Mouse (Mus musculus): ENCODE results near the gene Lsamp. TPM values are rescaled to one million over a fixed set of nuclear protein-coding genes. Genes with fewer than 3 reads are reported as not detected.

Gene Lsamp
- polyA plus RNA-seq, 1 experiment from 2014 or later, result 0.72 TPM

GRCm38 (mm10) chr16:41532661-41533551 is 1548.7 kb downstream of the Lsamp start:
- DNase-seq (ENCODE audit: low spot score), result no peak

GRCm38 (mm10) chr16:41533686-41534085 is 1549.5 kb downstream of the Lsamp start:
- no peak for DNase-seq (ENCODE audit: low spot score)

GRCm38 (mm10) chr16:41535806-41536205 is 1551.6 kb downstream of the Lsamp start:
- no peak for DNase-seq (ENCODE audit: low spot score)

- no peak for DNase-seq (ENCODE audit: low spot score)
Observed at GRCm38 (mm10) chr16:41542641-41543040, 1558.5 kb downstream of the Lsamp start.

- no peak for DNase-seq (ENCODE audit: low spot score)
Observed at GRCm38 (mm10) chr16:41551164-41551563, 1567.0 kb downstream of the Lsamp start.

GRCm38 (mm10) chr16:41551851-41552262 is 1567.7 kb downstream of the Lsamp start:
- DNase-seq (ENCODE audit: low spot score), result no peak

GRCm38 (mm10) chr16:41557104-41557503 is 1572.9 kb downstream of the Lsamp start:
- no peak for DNase-seq (ENCODE audit: low spot score)

- DNase-seq (ENCODE audit: low spot score), result no peak
Observed at GRCm38 (mm10) chr16:41565233-41565632, 1581.1 kb downstream of the Lsamp start.

GRCm38 (mm10) chr16:41588675-41589301 is 1604.6 kb downstream of the Lsamp start:
- no peak for DNase-seq (ENCODE audit: low spot score)

- DNase-seq (ENCODE audit: low spot score), result no peak
Observed at GRCm38 (mm10) chr16:41612229-41612628, 1628.1 kb downstream of the Lsamp start.

- DNase-seq (ENCODE audit: low spot score), result no peak
Observed at GRCm38 (mm10) chr16:41623871-41624270, 1639.7 kb downstream of the Lsamp start.

GRCm38 (mm10) chr16:41633898-41634297 is 1649.7 kb downstream of the Lsamp start:
- DNase-seq (ENCODE audit: low spot score), result no peak

- no peak for DNase-seq (ENCODE audit: low spot score)
Observed at GRCm38 (mm10) chr16:41640876-41641275, 1656.7 kb downstream of the Lsamp start.

- no peak for DNase-seq (ENCODE audit: low spot score)
Observed at GRCm38 (mm10) chr16:41653261-41653660, 1669.1 kb downstream of the Lsamp start.

- no peak for DNase-seq (ENCODE audit: low spot score)
Observed at GRCm38 (mm10) chr16:41674316-41675038, 1690.3 kb downstream of the Lsamp start.

GRCm38 (mm10) chr16:41675774-41676173 is 1691.6 kb downstream of the Lsamp start:
- no peak for DNase-seq (ENCODE audit: low spot score)

GRCm38 (mm10) chr16:41692435-41692834 is 1708.3 kb downstream of the Lsamp start:
- DNase-seq (ENCODE audit: low spot score), result no peak

GRCm38 (mm10) chr16:41701790-41702428 is 1717.7 kb downstream of the Lsamp start:
- DNase-seq (ENCODE audit: low spot score), result no peak

- no peak for DNase-seq (ENCODE audit: low spot score)
Observed at GRCm38 (mm10) chr16:41728900-41729585, 1744.9 kb downstream of the Lsamp start.

- DNase-seq (ENCODE audit: low spot score), result no peak
Observed at GRCm38 (mm10) chr16:41729911-41730310, 1745.8 kb downstream of the Lsamp start.

- no peak for DNase-seq (ENCODE audit: low spot score)
Observed at GRCm38 (mm10) chr16:41745037-41745436, 1760.9 kb downstream of the Lsamp start.

Measured in thymus, postnatal 0 days (tissue).